Mouse (Mus musculus): Measurements from ENCODE around the gene Hc. TPM values are rescaled to one million over a fixed set of nuclear protein-coding genes. Genes with fewer than 3 reads are reported as not detected.

Gene Hc
- polyA plus RNA-seq (2015; fragmentation: Nextera tagmentation; extraction: Ambion mirVana) = 0.20 and 0.32 TPM in 2 replicates

GRCm38 (mm10) chr2:35061338-35061737, at the start of gene Hc:
Gene Hc, minus strand, starts transcription at chr2:35061438.
- Histone ChIP-seq H3K9ac (no peak within 1 kb of the TSS), H3K27ac (no peak within 1 kb of the TSS), H3K9me3 (no peaks in the 10 kb centered on the region), H3K4me3 (no peak within 1 kb of the TSS), H3K27me3 (no peaks in the 10 kb centered on the region), H3K4me1 (no peaks in the 10 kb centered on the region), H3K36me3 (no peaks in the 10 kb centered on the region), H3K4me2 (no peak within 1 kb of the TSS)
- no peak for ATAC-seq (ENCODE audit: insufficient number of reproducible peaks, low FRiP score, low TSS enrichment, low read depth)
- WGBS = 70% methylated on average over 5 of the region's 5 CpGs

GRCm38 (mm10) chr2:35110521-35110920, 49.3 kb upstream of the Hc start:
- Histone ChIP-seq H3K9ac (no peak overlapping the region), H3K4me1 (peaks cover 7% of the 10 kb centered on the region; the same call in 1 of the 2 replicates), H3K27me3 (no peaks in the 10 kb centered on the region), H3K36me3 (peaks cover 3% of the 10 kb centered on the region; the same call in 1 of the 2 replicates), H3K4me3 (no peak overlapping the region), H3K9me3 (no peaks in the 10 kb centered on the region), H3K27ac (no peak overlapping the region), H3K4me2 (no peak overlapping the region)
- 75% methylated on average over 2 of the region's 2 CpGs for WGBS
- ATAC-seq (ENCODE audit: insufficient number of reproducible peaks, low FRiP score, low TSS enrichment, low read depth) = no peak

GRCm38 (mm10) chr2:35109924-35110304, 48.7 kb upstream of the Hc start:
- peak overlapping the region; percentile 68 for H3K9ac ChIP-seq
- H3K4me2 ChIP-seq = peak overlapping the region; percentile 70
- WGBS = 3% methylated on average over 13 of the region's 13 CpGs
- peak overlapping the region; percentile 84 for H3K4me3 ChIP-seq
- H3K4me1 ChIP-seq = peaks cover 7% of the 10 kb centered on the region; the same call in 1 of the 2 replicates
- no peaks in the 10 kb centered on the region for H3K36me3 ChIP-seq
- H3K9me3 ChIP-seq = no peaks in the 10 kb centered on the region
- H3K27ac ChIP-seq = peak overlapping the region; percentile 91; the same call in 1 of the 2 replicates
- H3K27me3 ChIP-seq = no peaks in the 10 kb centered on the region
- no peak for ATAC-seq (ENCODE audit: insufficient number of reproducible peaks, low FRiP score, low TSS enrichment, low read depth)

- Histone ChIP-seq H3K9ac (peak within 1 kb of the TSS; percentile 68), H3K4me2 (peak within 1 kb of the TSS; percentile 70), H3K27me3 (no peaks in the 10 kb centered on the region), H3K27ac (peak within 1 kb of the TSS; percentile 91), H3K36me3 (no peaks in the 10 kb centered on the region), H3K4me1 (peaks cover 7% of the 10 kb centered on the region; the same call in 1 of the 2 replicates), H3K9me3 (no peaks in the 10 kb centered on the region), H3K4me3 (peak within 1 kb of the TSS; percentile 84)
- 1% methylated on average over 60 of the region's 62 CpGs for WGBS
- peak; percentile 95 for ATAC-seq (ENCODE audit: insufficient number of reproducible peaks, low FRiP score, low TSS enrichment, low read depth)
Observed at GRCm38 (mm10) chr2:35109141-35109923, 48.1 kb upstream of the Hc start, which contains the start of gene Cntrl. Gene Cntrl, plus strand, starts transcription at chr2:35109492.

GRCm38 (mm10) chr2:35108712-35109111, 47.5 kb upstream of the Hc start:
- Histone ChIP-seq H3K36me3 (no peaks in the 10 kb centered on the region), H3K27ac (peak overlapping the region; percentile 91), H3K9me3 (no peaks in the 10 kb centered on the region), H3K4me2 (peak overlapping the region; percentile 70), H3K4me3 (peak overlapping the region; percentile 84), H3K27me3 (no peaks in the 10 kb centered on the region), H3K4me1 (peaks cover 7% of the 10 kb centered on the region; the same call in 1 of the 2 replicates), H3K9ac (peak overlapping the region; percentile 68; the same call in 1 of the 2 replicates)
- ATAC-seq (ENCODE audit: insufficient number of reproducible peaks, low FRiP score, low TSS enrichment, low read depth) = peak; percentile 66
- 24% methylated on average over 3 of the region's 3 CpGs for WGBS

GRCm38 (mm10) chr2:35107984-35108635, 46.9 kb upstream of the Hc start:
- no peaks in the 10 kb centered on the region for H3K27me3 ChIP-seq
- H3K4me2 ChIP-seq = no peak overlapping the region
- no peak for ATAC-seq (ENCODE audit: insufficient number of reproducible peaks, low FRiP score, low TSS enrichment, low read depth)
- no peaks in the 10 kb centered on the region for H3K36me3 ChIP-seq
- no peak overlapping the region for H3K4me3 ChIP-seq
- 56% methylated on average over 5 of the region's 5 CpGs for WGBS
- peaks cover 7% of the 10 kb centered on the region; the same call in 1 of the 2 replicates for H3K4me1 ChIP-seq
- no peak overlapping the region for H3K9ac ChIP-seq
- no peaks in the 10 kb centered on the region for H3K9me3 ChIP-seq
- no peak overlapping the region for H3K27ac ChIP-seq

- no peaks in the 10 kb centered on the region for H3K27me3 ChIP-seq
- peaks cover 4% of the 10 kb centered on the region; the same call in 1 of the 2 replicates for H3K4me1 ChIP-seq
- no peak overlapping the region for H3K4me3 ChIP-seq
- H3K4me2 ChIP-seq = no peak overlapping the region
- ATAC-seq (ENCODE audit: insufficient number of reproducible peaks, low FRiP score, low TSS enrichment, low read depth) = no peak
- no peaks in the 10 kb centered on the region for H3K36me3 ChIP-seq
- no peak overlapping the region for H3K27ac ChIP-seq
- WGBS = 61% methylated on average over 3 of the region's 3 CpGs
- H3K9me3 ChIP-seq = no peaks in the 10 kb centered on the region
- no peak overlapping the region for H3K9ac ChIP-seq
Observed at GRCm38 (mm10) chr2:35104843-35105242, 43.6 kb upstream of the Hc start.

GRCm38 (mm10) chr2:35103558-35103957, 42.3 kb upstream of the Hc start:
- WGBS = 51% methylated on average over 5 of the region's 5 CpGs
- Histone ChIP-seq H3K9ac (no peak overlapping the region), H3K9me3 (no peaks in the 10 kb centered on the region), H3K4me2 (no peak overlapping the region), H3K36me3 (no peaks in the 10 kb centered on the region), H3K4me1 (no peaks in the 10 kb centered on the region), H3K4me3 (no peak overlapping the region), H3K27ac (no peak overlapping the region), H3K27me3 (no peaks in the 10 kb centered on the region)
- no peak for ATAC-seq (ENCODE audit: insufficient number of reproducible peaks, low FRiP score, low TSS enrichment, low read depth)

GRCm38 (mm10) chr2:35102777-35103176, 41.5 kb upstream of the Hc start:
- Histone ChIP-seq H3K9me3 (no peaks in the 10 kb centered on the region), H3K4me2 (no peak overlapping the region), H3K27ac (no peak overlapping the region), H3K4me1 (no peaks in the 10 kb centered on the region), H3K9ac (no peak overlapping the region), H3K27me3 (no peaks in the 10 kb centered on the region), H3K36me3 (no peaks in the 10 kb centered on the region), H3K4me3 (no peak overlapping the region)
- ATAC-seq (ENCODE audit: insufficient number of reproducible peaks, low FRiP score, low TSS enrichment, low read depth) = no peak

- ATAC-seq (ENCODE audit: insufficient number of reproducible peaks, low FRiP score, low TSS enrichment, low read depth) = no peak
- WGBS = 80% methylated on average over 3 of the region's 3 CpGs
Observed at GRCm38 (mm10) chr2:35101443-35101842, 40.2 kb upstream of the Hc start, which contains the start of gene AI182371. Gene AI182371, minus strand, starts transcription at chr2:35101543.

GRCm38 (mm10) chr2:35100529-35100928, 39.3 kb upstream of the Hc start:
- no peak overlapping the region for H3K9ac ChIP-seq
- 82% methylated on average over 6 of the region's 6 CpGs for WGBS
- ATAC-seq (ENCODE audit: insufficient number of reproducible peaks, low FRiP score, low TSS enrichment, low read depth) = no peak
- no peaks in the 10 kb centered on the region for H3K27me3 ChIP-seq
- no peak overlapping the region for H3K4me2 ChIP-seq
- no peak overlapping the region for H3K27ac ChIP-seq
- no peaks in the 10 kb centered on the region for H3K4me1 ChIP-seq
- H3K9me3 ChIP-seq = no peaks in the 10 kb centered on the region
- H3K36me3 ChIP-seq = no peaks in the 10 kb centered on the region
- no peak overlapping the region for H3K4me3 ChIP-seq

More at GRCm38 (mm10) chr2:35101443-35101842, 40.2 kb upstream of the Hc start, which contains the start of gene AI182371:
- no peaks in the 10 kb centered on the region for H3K27me3 ChIP-seq
- no peak within 1 kb of the TSS for H3K4me3 ChIP-seq
- no peaks in the 10 kb centered on the region for H3K4me1 ChIP-seq
- no peak within 1 kb of the TSS for H3K9ac ChIP-seq
- H3K27ac ChIP-seq = no peak within 1 kb of the TSS
- no peaks in the 10 kb centered on the region for H3K36me3 ChIP-seq
- H3K4me2 ChIP-seq = no peak within 1 kb of the TSS
- H3K9me3 ChIP-seq = no peaks in the 10 kb centered on the region

- Histone ChIP-seq H3K9ac (no peak overlapping the region), H3K9me3 (no peaks in the 10 kb centered on the region), H3K27me3 (no peaks in the 10 kb centered on the region), H3K4me1 (no peaks in the 10 kb centered on the region), H3K36me3 (no peaks in the 10 kb centered on the region), H3K27ac (no peak overlapping the region), H3K4me2 (no peak overlapping the region), H3K4me3 (no peak overlapping the region)
- WGBS = 66% methylated on average over 4 of the region's 4 CpGs
- no peak for ATAC-seq (ENCODE audit: insufficient number of reproducible peaks, low FRiP score, low TSS enrichment, low read depth)
Observed at GRCm38 (mm10) chr2:35087418-35087817, 26.2 kb upstream of the Hc start.

Measured in limb, embryonic 15.5 days (tissue).